8 mouse cellular contexts compared by ENCODE assay signal in genomic region chr11:108424889-108425591, GRCm38 (mm10). TPM values are rescaled to one million over a fixed set of nuclear protein-coding genes. Genes with fewer than 3 reads are reported as not detected.
DNase-seq lines count a peak whose midpoint lies in the region; ATAC-seq and TF ChIP-seq lines count a peak whose summit lies in the region.

Gene Cep112, plus strand, starts transcription at chr11:108425192.

- ATAC-seq in G1E (ENCODE audit: extremely low read depth, insufficient number of reproducible peaks, low FRiP score, poor library complexity, severe bottlenecking) = no peak
- peak; percentile 95 for ATAC-seq in forebrain, embryonic 16.5 days
- ATAC-seq in lung, embryonic 14.5 days (ENCODE audit: insufficient read depth) = peak; percentile 97

- H3K36me3 ChIP-seq in G1E (replicated peaks) = no peaks in the 10 kb centered on the region
- H3K36me3 ChIP-seq in forebrain, embryonic 16.5 days (ENCODE audit: control insufficient read depth, insufficient read depth) = no peaks in the 10 kb centered on the region
- no peaks in the 10 kb centered on the region for H3K36me3 ChIP-seq in lung, embryonic 14.5 days (ENCODE audit: insufficient read depth)
- H3K36me3 ChIP-seq in thymus, adult 2 months (ENCODE audit: control insufficient read depth, insufficient read depth, low read length) = no peaks in the 10 kb centered on the region

- H3K9ac ChIP-seq in forebrain, embryonic 16.5 days (replicated peaks; ENCODE audit: low read depth, low read length) = peak within 1 kb of the TSS; percentile 73
- peak within 1 kb of the TSS; percentile 85 for H3K9ac ChIP-seq in lung, embryonic 14.5 days

- H3K27ac ChIP-seq in forebrain, embryonic 16.5 days (ENCODE audit: low read length) = peak within 1 kb of the TSS; percentile 42; the same call in 1 of the 2 replicates
- H3K27ac ChIP-seq in layer of hippocampus, adult 2 months = peak within 1 kb of the TSS; percentile 87
- H3K27ac ChIP-seq in lung, embryonic 14.5 days (ENCODE audit: low read depth) = peak within 1 kb of the TSS; percentile 72
- H3K27ac ChIP-seq in olfactory bulb, adult 2 months (ENCODE audit: insufficient read depth, low read depth, low read length) = peak within 1 kb of the TSS; percentile 63
- no peak within 1 kb of the TSS for H3K27ac ChIP-seq in thymus, adult 2 months (ENCODE audit: control insufficient read depth, insufficient read depth, low read length)

- peak within 1 kb of the TSS; percentile 83 for H3K4me2 ChIP-seq in forebrain, embryonic 16.5 days (ENCODE audit: low read length)
- peak within 1 kb of the TSS; percentile 72 for H3K4me2 ChIP-seq in lung, embryonic 14.5 days

- intact Hi-C loops in heart, postnatal 36 days (cut with DNase I) = no loop called here

- TF ChIP-seq CTCF in G1E (IDR thresholded peaks at IDR 0.05; ENCODE audit: low read depth, low read length) = no peak
- TF ChIP-seq CTCF in layer of hippocampus, adult 2 months (conservative IDR thresholded peaks at IDR 0.05) = no peak
- no peak for TF ChIP-seq CTCF in lung, embryonic 14.5 days (IDR thresholded peaks at IDR 0.05; ENCODE audit: low read depth)
- TF ChIP-seq CTCF in olfactory bulb, adult 2 months (IDR thresholded peaks at IDR 0.05; ENCODE audit: insufficient read depth, low read depth, low read length) = no peak
- 0 out of 2 replicates have a peak, but pooled peaks have one; percentile 13 for TF ChIP-seq CTCF in thymus, adult 2 months (IDR thresholded peaks at IDR 0.05; ENCODE audit: borderline replicate concordance, control insufficient read depth, extremely low read depth, insufficient read depth, low read length, poor library complexity)

- H3K27me3 ChIP-seq in G1E (ENCODE audit: insufficient read depth, low read length) = no peaks in the 10 kb centered on the region
- no peaks in the 10 kb centered on the region for H3K27me3 ChIP-seq in forebrain, embryonic 16.5 days (replicated peaks; ENCODE audit: control insufficient read depth, insufficient read depth, low read length)
- H3K27me3 ChIP-seq in lung, embryonic 14.5 days (ENCODE audit: insufficient read depth, low read length) = no peaks in the 10 kb centered on the region
- H3K27me3 ChIP-seq in thymus, adult 2 months (ENCODE audit: control insufficient read depth, insufficient read depth, low read length) = peaks cover 5% of the 10 kb centered on the region; the same call in 1 of the 2 replicates

- no peaks in the 10 kb centered on the region for H3K4me1 ChIP-seq in G1E (ENCODE audit: insufficient read depth, low read depth, low read length)
- peaks cover 17% of the 10 kb centered on the region for H3K4me1 ChIP-seq in forebrain, embryonic 16.5 days (replicated peaks; ENCODE audit: control insufficient read depth, insufficient read depth, low read length)
- no peaks in the 10 kb centered on the region for H3K4me1 ChIP-seq in lung, embryonic 14.5 days (ENCODE audit: insufficient read depth)
- peaks cover 10% of the 10 kb centered on the region for H3K4me1 ChIP-seq in olfactory bulb, adult 2 months (ENCODE audit: control insufficient read depth, insufficient read depth, low read length)
- peaks cover 6% of the 10 kb centered on the region; the same call in 1 of the 2 replicates for H3K4me1 ChIP-seq in thymus, adult 2 months (replicated peaks; ENCODE audit: control insufficient read depth, insufficient read depth, low read length)

- H3K9me3 ChIP-seq in G1E (replicated peaks) = peaks cover 19% of the 10 kb centered on the region
- H3K9me3 ChIP-seq in forebrain, embryonic 16.5 days (ENCODE audit: control insufficient read depth, low read length) = no peaks in the 10 kb centered on the region
- H3K9me3 ChIP-seq in lung, embryonic 14.5 days (ENCODE audit: low read depth, low read length) = no peaks in the 10 kb centered on the region

- under 1% methylated on average over 56 of the region's 61 CpGs for WGBS in forebrain, embryonic 16.5 days
- WGBS in lung, embryonic 14.5 days = under 1% methylated on average over 61 of the region's 61 CpGs
- under 1% methylated on average over 59 of the region's 61 CpGs for WGBS in olfactory bulb, adult 2 months
- 1% methylated on average over 61 of the region's 61 CpGs for WGBS in thymus, adult 2 months

- DNase-seq in G1E (ENCODE audit: low spot score) = no peak
- peak; percentile 89 to 93 for DNase-seq in cerebellum, adult 18-20 months
- DNase-seq in heart, postnatal 36 days = peak; percentile 95
- peak; percentile 90 to 97 for DNase-seq in layer of hippocampus, adult 2 months (ENCODE audit: low spot score in 2 of 2)
- DNase-seq in lung, embryonic 14.5 days = peak; percentile 100
- DNase-seq in thymus, adult 2 months = peak; percentile 88

- peak; percentile 42; the same call in 1 of the 2 replicates for TF ChIP-seq POLR2A in olfactory bulb, adult 2 months (IDR thresholded peaks at IDR 0.05; ENCODE audit: insufficient read depth, low read depth, low read length)
- 0 out of 2 replicates have a peak, but pooled peaks have one; percentile 27 for TF ChIP-seq POLR2A in thymus, adult 2 months (IDR thresholded peaks at IDR 0.05; ENCODE audit: control insufficient read depth, extremely low read depth, insufficient read depth, low read length, poor library complexity)

- H3K4me3 ChIP-seq in G1E (ENCODE audit: low read depth, low read length) = peak within 1 kb of the TSS; percentile 19; the same call in 1 of the 2 replicates
- H3K4me3 ChIP-seq in forebrain, embryonic 16.5 days (replicated peaks; ENCODE audit: low read length) = peak within 1 kb of the TSS; percentile 67
- peak within 1 kb of the TSS; percentile 56 for H3K4me3 ChIP-seq in layer of hippocampus, adult 2 months
- H3K4me3 ChIP-seq in lung, embryonic 14.5 days (ENCODE audit: low read depth, low read length) = peak within 1 kb of the TSS; percentile 77
- peak within 1 kb of the TSS; percentile 50 for H3K4me3 ChIP-seq in olfactory bulb, adult 2 months (ENCODE audit: insufficient read depth, low read depth, low read length)
- peak within 1 kb of the TSS; percentile 49 for H3K4me3 ChIP-seq in thymus, adult 2 months (ENCODE audit: control insufficient read depth, insufficient read depth, low read length)

RNA-seq across cellular contexts. Expression of gene Cep112, which starts in this region (rescaled TPM):
- not detected in 2 replicates for total RNA-seq in G1E (2014; fragmentation: Nextera tagmentation)
- 0.22 TPM in 1 of 2 replicates, not detected in the other for total RNA-seq in G1E (2017)
- polyA plus RNA-seq in G1E (2012) = not detected in 2 replicates
- 11.0 and 14.2 TPM in 2 replicates for polyA plus RNA-seq in forebrain, embryonic 16.5 days (2015; fragmentation: Nextera tagmentation; extraction: Ambion mirVana)
- 10 to 100 TPM; 10.4 to 14.3 TPM for total RNA-seq in heart, postnatal 36 days (2021)
- 10 to 100 TPM; 21.0 to 23.1 TPM for total RNA-seq in layer of hippocampus, adult 2 months (2021)
- polyA plus RNA-seq in lung, embryonic 14.5 days (2014; fragmentation: Nextera tagmentation; extraction: Ambion mirVana) = 20.2 and 21.9 TPM in 2 replicates
- not detected in 2 replicates for polyA plus RNA-seq in olfactory bulb, adult 2 months (2012; ENCODE audit: insufficient read depth, insufficient read length, low replicate concordance, missing spikeins)
- polyA plus RNA-seq in thymus, adult 2 months (2012; rRNA removed) = 0.07 and 0.14 TPM in 2 replicates

Comparison
In these comparisons a context has a peak if more than half of its experiments do, and no peak if none do; other contexts are left out.
1. RNA of gene Cep112 (total RNA-seq): 21.0 to 23.1 TPM in layer of hippocampus, adult 2 months and 10.4 to 14.3 TPM in heart, postnatal 36 days; 0.22 TPM in G1E; every median in the first group is over 4 times any median in the second.
2. Peak in DNase-seq and H3K4me3 ChIP-seq in thymus, adult 2 months; RNA of the gene not detected or under 1 TPM.
3. H3K4me3 ChIP-seq: peak in every context shown above with its lines; median percentile 77 in lung, embryonic 14.5 days; 67 in forebrain, embryonic 16.5 days; 56 in layer of hippocampus, adult 2 months; 50 in olfactory bulb, adult 2 months; 49 in thymus, adult 2 months; 19 in G1E.